Mouse (Mus musculus) frontal cortex, adult (tissue): ENCODE measurements around the gene Sf3b3.
A peak's percentile ranks its signal among the peaks of the same experiment; 100 is the strongest.
"Not testable (repeated sequence)": the region's sequence is repeated elsewhere in the genome, so short reads cannot be mapped to it uniquely, and the experiment has no call there.

Experiments used
- ATAC-seq: cut with Nextera tagmentation; 2 replicates; pipeline ENCODE4 v1.9.2; 2017; ENCODE audit warnings: mild to moderate bottlenecking, moderate library complexity, mixed read lengths; ENCODE audit not compliant: low TSS enrichment

Gene Sf3b3

DNA sequence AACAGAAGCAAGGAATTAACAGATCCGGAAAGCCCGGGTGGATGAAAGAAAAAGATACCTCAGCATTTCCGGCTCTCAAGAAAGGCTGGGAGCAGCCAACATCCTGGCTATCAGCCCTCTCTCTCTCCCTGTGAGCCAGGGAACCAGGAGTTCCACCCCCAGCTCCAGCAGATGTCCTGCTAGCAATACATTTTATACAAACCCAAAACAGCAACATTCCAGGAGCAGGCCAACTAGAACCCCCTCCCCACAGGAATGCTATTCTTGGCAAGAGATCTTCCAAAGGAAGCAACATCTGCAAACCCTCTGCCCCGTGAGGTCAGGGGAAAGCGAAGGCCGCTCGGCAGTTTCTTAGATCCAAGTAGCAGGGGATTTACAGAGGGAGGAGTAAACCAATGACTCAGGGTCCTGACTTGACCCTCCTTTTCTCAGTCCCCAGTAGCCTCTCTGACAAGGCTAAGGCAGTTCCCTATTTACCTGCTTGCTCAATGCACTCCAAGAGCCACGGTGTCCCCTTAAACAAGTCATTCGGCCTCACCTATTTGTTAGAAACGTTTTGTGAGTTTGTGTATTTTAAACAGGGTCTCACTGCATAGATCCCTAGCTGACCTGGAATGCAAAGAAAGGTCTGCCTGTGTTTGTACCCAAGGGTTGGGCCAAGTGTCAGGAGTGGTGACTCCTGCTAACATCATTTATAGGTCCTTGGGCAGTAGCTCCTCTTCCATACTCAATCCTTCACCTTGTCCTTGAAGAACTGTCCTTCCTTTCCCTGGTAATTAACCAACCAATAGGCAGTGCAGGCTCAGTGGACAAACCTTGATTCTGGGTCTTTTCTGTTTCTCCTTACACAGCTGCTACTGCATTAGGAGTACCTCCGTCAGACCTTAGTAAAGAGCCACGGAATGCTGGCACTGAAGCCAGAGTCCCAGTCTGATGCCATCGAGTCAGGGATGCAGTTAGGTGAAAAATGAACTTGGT is 37.8 kb downstream of the Sf3b3 start:
- peak; percentile 58 for ATAC-seq

GRCm38 (mm10) chr8:110806146-110806545 is 40.4 kb downstream of the Sf3b3 start:
- ATAC-seq: no peak

DNA sequence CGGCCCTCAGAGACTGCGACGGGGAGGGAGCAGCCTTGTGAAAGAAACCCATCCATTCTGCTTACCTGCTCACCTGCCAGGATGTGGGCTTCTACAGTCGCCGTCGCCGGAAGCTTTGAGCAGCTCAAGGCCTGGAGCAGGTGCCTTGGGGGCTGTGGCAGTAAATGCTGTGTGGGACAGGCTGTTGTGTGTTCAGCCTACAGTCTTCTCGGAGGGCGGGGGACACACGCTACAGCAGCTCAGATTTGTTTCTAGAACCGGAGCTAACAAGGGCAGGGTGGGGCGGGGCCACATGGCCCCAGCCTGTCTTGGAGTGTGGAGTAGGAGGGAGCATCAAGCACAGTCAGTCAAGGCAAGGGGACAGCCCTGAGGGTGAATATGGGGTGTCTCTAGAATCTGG is 40.9 kb downstream of the Sf3b3 start, which contains the start of gene Il34:
TSS of gene Il34 (minus strand) at position 256 of the 400 bp plus-strand sequence.
- no peak for ATAC-seq

- no peak for ATAC-seq
Observed at GRCm38 (mm10) chr8:110804825-110805514, 41.6 kb downstream of the Sf3b3 start.

DNA sequence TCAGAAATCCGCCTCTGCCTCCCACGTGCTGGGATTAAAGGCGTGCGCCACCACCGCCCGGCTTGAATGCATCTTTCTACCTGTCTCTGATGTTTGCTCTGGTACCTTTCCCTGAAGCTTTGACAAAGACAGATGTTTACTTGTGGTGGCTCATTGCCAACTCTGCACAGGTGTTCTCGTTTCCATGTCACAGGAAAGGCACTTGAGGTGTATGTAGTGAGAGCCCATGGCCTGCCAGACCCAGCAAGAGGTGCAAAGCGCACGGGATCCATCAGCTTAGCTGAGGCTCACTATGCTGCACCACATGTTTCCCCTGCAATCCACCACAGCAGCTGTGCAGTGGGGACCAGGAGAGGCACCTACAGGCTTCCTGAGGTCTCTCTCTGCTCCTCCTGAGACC is 42.7 kb downstream of the Sf3b3 start:
- ATAC-seq: no peak

GRCm38 (mm10) chr8:110802988-110803387 is 43.6 kb downstream of the Sf3b3 start:
- ATAC-seq: no peak

DNA sequence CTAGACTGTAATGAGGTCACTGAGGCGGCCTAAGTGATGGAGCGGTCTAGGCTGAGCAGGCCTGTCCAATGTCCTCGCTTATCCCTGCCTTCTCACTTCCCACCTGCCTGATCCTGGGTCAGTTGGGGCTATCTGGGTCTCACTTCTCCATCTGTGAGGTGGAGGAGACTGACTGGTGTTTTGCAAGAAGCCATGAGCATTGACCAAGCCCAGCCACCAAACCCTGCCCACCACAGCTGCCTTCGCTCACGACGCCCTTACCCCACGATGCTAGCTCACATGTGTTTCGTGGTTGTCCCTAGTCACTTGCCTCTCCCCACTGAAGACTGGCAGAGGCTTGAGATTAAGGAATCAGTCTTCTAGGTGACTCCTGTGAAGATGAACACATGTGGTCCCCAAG is 49.5 kb downstream of the Sf3b3 start:
- ATAC-seq: no peak

- no peak for ATAC-seq
Observed at GRCm38 (mm10) chr8:110794363-110794965, 52.1 kb downstream of the Sf3b3 start.

- no peak for ATAC-seq
Observed at GRCm38 (mm10) chr8:110793936-110794335, 52.7 kb downstream of the Sf3b3 start.

- ATAC-seq: 0 out of 2 replicates have a peak, but pooled peaks have one; percentile 8
Observed at GRCm38 (mm10) chr8:110793511-110793910, 53.1 kb downstream of the Sf3b3 start.

GRCm38 (mm10) chr8:110792574-110793200 is 53.9 kb downstream of the Sf3b3 start:
- ATAC-seq: peak; percentile 64

DNA sequence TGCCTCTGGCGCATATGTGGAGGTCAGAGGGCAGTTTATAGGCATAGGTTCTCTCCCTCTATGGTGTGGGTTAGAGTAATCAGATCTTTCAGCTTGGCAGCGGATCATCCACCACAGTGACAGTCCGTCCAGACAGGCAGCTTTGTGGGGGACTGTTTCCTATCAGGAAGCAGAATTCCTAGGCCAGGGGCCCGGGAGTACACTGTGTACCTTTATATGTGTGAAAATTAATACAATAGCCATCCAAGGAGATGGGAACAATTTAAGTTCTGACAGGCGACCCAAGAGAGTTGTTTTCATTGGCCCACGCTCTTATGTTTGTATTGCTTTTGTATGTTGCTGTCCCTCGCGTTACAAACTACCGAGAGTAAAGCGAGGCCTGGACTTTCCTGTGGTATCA is 55.4 kb downstream of the Sf3b3 start:
- no peak for ATAC-seq

DNA sequence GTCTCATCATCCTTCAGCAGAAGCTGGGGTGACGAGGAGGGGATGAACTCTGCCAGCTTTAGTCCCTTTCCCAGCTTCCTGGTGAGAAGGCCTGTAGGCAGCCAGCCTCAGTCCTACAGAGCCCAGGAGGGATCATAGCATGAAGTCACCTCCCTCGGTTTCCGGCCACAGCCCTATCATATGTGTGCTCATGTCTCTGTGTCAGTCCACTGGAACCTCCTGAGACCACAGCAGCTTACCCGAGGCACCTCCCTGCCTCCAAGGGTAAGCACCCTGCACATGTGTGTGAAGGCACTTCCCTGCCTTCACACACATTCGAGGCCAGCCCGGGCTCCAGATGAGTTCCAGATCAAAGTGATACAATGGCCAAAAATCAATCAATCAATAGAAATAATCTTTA is 56.3 kb downstream of the Sf3b3 start:
- ATAC-seq: no peak

DNA sequence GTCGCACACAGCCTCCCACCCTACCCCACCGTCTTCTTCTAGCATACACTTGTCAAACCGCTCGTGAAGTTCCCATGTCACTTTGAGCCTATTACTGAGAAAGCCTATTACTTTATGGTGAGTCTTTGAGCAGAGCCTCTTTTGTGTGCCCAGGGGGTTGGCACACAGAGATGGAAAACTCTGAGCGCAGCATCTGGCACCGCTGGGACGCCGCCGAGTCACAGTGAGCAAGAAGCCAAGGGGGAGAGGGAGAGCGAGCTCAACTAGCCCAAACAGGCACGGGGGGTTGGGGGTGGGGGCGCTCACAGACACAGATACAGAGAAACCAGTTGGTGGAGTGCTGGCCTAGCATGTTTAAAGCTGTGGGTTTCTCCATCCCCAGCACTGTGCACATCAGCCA is 57.0 kb downstream of the Sf3b3 start:
- ATAC-seq: no peak

DNA sequence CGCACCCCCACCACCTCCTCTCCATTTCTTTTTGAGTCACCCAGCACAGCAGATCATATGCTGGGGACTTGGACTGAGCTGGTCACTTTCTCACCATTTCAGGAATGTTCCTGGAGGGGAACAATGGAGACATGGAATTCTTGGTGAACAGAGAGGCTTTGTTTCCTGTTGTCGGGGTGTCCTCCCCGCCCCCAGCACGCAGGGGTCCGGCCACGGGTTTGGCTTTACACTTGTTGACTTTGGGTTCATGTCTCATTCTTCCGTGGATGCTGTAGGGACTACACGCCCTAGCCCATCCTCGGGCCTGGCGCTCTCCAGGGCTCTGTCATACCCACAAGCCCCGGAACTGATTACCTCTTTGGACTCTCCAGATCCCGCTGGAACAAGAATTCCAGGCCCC is 57.6 kb downstream of the Sf3b3 start:
- no peak for ATAC-seq

GRCm38 (mm10) chr8:110787411-110787954 is 59.1 kb downstream of the Sf3b3 start:
- no peak for ATAC-seq

- ATAC-seq: no peak
Observed at GRCm38 (mm10) chr8:110786934-110787333, 59.7 kb downstream of the Sf3b3 start.

DNA sequence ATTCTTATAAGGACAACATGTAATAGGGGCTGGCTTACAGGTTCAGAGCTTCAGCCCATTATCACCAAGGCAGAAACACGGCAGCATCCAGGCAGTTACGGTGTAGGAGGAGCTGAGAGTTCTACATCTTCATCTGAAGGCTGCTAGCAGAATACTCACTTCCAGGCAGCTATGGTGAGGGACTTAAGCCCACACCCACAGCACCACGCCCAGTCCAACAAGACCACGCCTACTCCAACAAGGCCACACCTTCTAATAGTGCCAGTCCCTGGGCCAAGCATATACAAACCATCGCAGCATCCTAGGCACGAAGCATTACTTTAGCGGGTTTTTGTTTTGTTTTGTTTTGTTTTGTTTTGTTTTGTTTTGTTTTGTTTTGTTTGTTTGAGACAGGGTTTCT is 60.1 kb downstream of the Sf3b3 start:
- ATAC-seq: not testable (repeated sequence)

DNA sequence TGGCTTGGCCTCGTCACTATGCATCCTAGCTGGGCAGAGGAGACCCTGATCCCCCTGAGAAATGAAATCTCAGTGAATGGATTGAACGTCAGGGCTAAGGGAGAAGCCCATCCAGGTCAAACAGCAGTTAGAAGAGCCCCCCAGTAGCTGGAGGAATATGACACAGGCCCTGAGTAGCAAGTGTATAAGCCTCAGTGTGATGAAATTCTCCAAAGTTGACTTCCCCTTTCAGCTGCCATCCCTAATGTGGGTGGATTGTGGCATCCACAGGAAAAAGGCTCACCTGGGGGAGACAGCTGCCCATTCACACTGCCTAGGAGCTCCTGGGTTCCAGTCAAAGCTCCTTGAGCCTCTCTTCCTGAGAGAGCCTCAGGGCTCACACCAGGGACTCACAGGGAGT is 61.2 kb downstream of the Sf3b3 start:
- no peak for ATAC-seq

- peak; percentile 78 for ATAC-seq
Observed at GRCm38 (mm10) chr8:110779924-110780718, 66.5 kb downstream of the Sf3b3 start.

DNA sequence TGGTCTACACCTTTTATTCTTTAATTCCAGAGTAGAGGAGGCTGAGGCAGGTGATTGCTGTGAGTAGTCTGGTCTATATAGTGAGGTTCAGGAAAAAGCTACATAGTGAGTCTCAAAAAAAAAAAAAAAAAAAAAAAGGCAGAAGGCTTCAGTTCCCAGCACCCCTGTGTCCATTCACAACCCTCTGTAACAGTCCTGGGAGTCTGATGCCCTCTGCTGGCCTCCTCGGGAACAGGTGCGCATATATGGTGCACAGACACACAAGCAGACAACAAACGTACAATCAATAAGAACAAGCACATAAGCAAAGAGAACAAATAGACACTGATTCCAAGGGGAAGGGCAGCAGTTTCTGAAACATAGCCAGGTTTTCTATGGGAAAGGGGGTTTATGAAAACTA is 70.3 kb downstream of the Sf3b3 start:
- no peak for ATAC-seq
